Mouse (Mus musculus): ENCODE results near the gene Vwf.

The Vwf gene

DNA sequence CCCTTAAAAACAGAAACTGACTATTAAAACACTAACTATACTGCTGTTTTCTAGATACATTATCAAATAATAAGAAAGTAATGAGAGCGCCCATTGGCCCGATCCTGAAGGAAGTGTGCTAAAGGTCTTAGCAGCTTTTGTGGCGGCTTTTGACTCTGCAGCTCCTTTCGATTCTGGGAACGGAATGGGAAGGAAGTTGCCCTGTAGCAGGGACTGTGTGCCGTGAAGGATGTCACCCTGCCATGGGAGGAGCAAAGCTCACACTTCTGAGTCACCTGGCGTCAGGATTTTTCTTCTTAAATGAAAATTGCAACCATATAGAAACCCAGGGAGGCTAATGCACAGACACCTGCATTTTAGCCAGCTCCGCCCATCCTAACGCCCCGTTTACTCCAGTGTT is 1.8 kb downstream of the Vwf start:
- no peak for DNase-seq (ENCODE audit: low read depth)

DNA sequence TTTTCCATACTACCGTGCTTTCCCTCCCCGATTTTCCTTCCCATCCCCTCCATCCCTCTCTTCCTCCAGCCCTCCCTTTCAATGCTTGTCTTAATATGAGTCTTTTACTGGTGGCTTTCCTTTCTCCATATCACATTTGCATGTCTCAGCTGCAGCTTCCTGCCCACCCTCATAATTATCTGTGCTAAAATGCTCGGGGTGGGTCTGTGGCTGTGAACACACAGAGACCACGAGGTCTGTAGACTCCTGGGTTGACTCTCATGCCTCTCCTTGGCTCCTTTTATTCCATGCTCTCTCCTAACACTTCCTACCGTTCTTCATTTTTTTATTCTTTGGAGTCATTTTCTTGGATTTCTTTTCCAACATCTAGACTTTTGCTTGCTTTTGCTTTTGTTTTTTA is 3.6 kb downstream of the Vwf start:
- no peak for DNase-seq (ENCODE audit: low read depth)

DNA sequence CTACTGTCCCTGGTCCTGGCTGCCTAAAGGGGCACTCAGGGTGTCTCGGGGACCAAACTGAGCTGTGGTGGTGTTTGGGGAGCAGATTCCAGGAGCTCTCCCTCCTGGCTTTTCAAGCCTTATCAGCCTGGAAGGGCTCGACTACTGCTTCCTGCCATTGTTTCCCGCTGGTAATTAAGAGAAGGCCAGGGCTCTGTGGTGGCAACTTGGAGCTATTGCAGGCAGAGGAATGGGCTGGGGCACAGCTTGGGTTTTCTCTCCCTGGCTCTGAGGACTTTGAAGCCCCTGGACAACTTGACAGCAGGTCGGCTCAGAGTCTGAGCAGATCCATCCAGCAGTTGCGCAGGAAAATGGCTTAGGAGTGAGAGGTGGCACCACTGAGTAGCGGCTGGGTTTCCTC is 6.2 kb downstream of the Vwf start:
- DNase-seq (ENCODE audit: low read depth): no peak

DNA sequence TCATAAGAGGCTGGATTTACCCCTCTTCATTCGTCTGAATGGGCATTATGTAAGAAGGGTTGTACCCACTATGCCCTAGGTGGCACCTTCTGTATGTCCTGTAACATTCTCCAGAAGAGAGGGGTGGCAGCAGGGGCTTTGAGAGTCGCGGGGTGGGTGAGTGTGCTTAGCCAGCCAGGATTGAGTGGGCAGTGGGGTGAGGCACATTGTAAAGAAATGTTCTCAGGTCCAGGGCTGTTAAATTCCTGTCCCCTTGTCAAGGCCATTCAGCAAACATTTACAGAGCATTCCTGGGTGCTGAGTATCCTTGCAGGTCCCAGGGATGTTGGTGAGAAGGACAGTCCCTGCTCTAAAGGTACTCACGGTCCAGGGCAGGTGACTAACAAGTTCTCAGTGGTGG is 7.0 kb downstream of the Vwf start:
- DNase-seq (ENCODE audit: low read depth): no peak

DNA sequence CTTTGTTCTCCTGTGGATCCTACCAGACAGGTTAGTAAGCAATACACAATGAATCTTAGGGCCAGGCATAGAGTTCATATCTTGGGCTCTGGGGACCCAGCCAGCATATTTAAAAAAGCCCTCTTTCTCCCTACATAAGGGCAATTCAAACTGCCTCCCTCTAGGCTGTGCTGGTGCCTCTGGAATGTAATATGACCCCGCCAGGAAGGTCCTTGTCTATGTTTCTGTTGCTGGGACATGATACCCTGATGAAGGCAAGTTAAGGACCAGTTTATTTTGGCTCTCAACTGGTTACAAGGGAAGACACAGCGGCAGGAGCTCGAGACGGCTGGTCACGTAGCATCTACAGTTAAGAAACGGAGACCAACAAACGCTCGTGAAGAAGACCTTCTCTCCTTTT is 12.3 kb downstream of the Vwf start:
- no peak for DNase-seq (ENCODE audit: low read depth)

DNA sequence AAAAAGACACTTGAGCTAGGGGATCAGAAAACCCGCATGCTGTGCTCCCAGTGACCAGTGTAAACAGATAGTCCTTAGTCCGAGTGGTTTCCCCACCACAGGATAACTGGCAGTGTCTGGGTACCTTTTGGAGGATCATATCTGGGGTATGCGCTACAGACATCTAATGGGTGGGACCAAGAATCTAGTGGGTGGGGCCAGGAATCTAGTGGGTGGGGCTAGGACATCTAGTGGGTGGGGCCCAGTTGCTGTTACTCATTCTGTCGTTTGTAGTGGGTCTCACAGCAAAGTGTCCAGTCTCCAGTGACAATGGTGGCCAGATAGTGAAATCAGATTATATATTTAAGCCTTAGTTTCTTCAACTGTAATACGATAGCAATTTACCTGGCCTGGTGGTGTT is 14.5 kb downstream of the Vwf start:
- DNase-seq (ENCODE audit: low read depth): no peak

DNA sequence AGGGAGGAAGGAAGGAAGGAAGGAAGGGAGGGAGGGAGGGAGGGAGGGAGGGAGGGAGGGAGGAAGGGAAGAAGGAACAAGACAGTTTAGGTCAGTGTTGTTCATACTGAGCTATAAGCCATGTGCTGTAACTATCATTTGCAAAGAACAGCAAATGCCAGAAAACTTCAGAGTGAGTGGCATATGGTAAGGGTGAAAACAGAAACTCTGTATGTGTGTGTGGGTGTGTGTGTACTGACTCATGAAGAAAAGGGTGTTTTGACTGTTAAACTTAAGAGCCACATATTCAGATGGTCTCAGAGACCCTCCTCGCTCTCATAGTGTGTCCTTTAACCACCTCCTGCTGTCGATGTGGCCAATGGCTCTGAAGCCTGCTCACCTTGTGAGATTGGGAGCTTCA is 14.9 kb downstream of the Vwf start:
- no peak for DNase-seq (ENCODE audit: low read depth)

DNA sequence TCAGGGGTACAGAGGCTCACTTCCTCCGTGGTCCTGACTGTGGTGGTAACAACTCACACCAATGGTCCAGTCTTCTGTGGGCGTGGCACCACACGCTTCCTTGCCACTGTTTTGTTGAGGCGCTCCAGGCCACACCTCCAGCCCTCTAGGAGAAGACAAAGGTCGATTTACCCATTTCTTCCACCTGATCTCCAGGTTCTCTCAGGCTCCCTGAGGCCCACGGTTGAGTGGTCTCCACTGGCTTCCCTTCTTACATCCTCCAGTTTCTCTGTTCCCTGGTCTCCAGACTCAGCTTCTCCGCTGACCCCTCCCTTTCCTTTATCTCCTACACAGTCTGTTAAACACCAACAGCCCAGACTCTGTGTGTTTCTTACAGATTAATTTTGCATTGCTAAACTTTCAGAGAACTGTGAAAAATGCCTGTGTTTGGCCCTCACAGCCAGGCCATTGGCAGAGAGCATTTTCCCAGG is 18.3 kb downstream of the Vwf start:
- no peak for DNase-seq (ENCODE audit: low read depth)

DNA sequence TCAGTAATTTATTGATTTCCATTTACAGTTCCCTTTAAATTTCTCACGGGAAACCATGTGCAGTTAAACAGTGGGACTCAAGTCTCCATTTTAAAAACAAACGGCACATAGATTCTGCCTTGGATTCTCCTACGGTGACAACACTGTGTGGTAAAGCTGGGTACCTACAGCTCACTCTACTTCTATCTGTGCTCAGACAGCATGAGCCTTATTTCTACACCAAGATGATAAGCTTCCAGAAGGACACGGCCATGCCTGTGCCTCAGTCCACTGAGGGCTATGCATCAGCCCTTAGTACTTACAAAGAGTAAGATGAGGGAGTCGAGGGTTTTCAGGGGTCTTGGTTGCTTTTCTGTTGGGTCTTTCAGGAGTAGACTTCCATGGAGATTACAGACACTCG is 18.8 kb downstream of the Vwf start:
- DNase-seq (ENCODE audit: low read depth): no peak

DNA sequence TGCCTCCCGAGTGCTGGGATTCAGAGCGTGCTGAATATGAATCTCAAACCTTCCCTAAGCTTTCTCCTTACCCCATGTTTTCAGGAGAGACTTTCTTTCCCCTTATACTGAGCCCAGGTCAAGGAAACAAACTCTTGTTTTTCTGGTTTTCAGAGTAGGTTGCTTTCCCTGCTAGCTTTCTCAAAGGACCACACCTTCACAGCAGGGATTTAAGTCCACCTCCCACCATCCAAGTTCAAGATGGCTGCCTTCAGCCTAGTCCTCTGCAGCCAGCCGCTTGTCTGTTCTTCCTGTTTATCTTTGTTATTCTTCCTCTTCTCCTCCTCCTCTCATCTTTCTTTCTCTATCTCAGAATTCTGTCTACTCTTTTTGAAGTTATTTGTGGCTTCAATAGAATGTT is 20.1 kb downstream of the Vwf start:
- DNase-seq (ENCODE audit: low read depth): no peak

DNA sequence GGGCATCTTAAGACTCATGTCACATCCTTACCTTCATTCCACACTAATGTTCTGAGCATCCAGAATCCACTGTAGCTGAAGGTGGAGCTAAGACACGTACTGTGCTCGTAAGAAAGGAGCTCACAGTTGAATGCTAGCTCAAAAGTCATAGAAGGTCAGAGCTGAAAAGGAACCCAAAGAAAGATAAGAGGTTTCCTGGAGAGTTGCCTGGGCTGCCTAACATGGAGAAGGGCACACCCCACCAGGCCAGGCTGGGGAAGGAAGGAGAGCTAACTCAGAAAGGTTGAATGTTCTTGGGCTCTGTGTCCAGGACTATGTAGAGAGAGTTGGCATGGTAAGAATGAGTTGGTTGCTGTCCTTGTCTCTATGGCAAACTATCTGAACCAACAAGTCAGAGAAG is 21.8 kb downstream of the Vwf start:
- no peak for DNase-seq (ENCODE audit: low read depth)

DNA sequence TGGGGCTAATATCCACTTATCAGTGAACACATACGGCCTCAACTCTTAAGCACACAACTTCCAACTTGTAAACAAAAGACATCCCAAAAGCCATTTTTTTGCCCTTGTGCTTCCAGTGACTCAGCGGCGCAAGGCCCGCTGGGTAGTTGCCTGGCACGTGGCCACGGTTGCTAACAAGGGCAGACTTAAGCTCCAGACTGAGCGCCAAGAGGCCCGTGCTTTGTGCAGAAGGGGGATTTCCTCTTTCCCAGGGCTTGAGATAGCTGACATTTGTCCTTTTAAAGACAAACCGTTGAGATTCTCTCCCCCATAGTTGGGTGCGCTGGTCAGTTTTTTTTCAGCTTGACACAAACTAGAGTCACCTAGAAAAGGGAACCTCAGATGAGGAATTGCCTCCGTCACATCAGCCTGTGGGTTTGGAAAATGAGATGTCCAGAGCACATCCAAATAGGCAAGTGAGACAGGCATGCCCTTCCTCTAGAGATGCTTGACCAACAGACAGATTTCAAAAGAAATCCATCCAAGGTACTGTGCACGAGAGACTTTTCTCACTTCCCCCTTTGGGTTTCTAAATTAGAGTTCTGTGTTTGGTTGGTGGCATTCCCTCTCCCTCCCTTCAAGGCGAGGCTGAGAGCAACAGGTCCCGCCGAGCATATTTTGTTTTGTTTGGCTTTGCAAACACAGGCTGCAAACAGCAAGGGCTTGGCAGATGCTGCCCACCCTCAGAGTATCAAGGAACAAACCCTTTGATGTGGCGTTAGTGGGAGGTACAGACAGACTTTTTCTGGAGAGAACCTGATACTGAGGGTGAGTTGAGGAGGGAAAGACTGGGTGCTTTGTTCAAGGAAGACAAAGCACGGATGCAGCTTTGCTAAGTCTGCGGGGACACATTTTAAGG is 26.0 kb downstream of the Vwf start:
- no peak for DNase-seq (ENCODE audit: low read depth)

DNA sequence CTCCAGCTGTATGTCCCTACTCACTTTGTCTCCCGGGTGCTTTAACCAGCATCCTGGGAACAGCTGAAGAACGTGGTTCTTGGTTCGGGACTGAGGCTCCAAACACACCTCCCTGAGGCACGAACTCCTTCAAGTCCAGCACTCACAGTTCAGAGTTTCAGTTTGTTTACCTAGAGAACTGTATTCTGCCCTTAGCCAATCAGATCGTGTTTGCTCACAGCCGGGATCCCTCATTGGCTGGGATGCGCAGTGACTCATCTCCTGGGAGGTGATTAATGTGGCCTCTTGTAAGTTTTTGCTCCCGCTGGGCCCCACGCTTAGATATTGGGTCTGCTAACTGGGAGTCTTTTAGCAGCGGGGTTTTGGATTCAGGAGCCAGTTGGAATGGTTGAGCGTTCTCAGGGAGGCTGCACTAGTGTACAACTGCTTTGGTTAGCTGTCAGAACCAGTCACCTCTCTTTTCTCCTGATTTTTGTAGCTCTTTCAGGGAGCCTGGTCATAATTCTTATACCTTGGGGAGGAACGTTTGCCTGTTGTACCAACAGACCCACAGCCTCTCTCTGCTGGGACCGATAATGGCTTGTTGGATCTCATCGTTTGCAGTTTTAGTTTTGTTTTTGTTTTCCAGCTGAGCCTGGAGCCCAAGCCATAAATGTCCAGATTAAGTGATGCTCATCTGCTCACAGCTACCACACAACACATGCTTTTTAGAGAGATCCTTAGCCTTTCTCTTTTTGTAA is 26.8 kb downstream of the Vwf start:
- DNase-seq (ENCODE audit: low read depth): peak; percentile 85

DNA sequence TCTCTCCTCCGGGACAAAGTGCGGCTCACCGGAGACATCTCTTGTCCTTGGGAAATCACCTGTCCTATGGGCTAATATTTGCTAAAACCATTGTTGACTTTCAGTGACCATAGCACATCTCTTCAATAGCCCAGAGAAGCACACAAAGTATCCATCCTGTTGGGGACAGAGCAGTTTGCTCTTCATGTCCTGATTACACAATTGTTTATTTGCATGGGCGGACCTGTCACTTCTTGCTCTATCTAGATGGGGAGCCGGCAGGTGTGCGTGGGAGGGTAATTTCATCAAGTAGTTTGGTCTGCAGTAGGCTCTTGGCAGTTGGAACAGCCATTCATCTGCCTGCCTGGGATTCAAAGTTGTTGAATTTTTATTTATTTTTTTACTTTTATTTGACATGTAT is 28.5 kb downstream of the Vwf start:
- no peak for DNase-seq (ENCODE audit: low read depth)

DNA sequence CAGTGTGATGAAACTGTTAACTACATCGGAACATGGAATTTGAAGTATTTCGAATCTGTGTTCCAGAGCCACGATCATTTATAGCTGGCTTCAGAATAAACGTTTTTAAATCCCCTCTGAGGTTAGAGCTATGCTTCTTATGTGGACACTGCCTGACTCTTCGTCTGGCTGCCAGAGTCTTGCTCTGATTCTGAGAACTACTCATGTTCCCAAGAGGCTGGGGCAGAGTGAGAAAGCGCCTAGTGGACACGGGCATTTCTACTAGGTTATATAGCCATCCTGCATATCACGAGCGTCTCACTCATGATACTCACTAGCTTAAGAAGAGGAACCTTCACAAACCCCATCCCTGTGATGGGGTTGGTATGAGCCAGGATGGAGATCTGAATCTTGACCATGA is 30.7 kb downstream of the Vwf start:
- DNase-seq (ENCODE audit: low read depth): no peak

DNA sequence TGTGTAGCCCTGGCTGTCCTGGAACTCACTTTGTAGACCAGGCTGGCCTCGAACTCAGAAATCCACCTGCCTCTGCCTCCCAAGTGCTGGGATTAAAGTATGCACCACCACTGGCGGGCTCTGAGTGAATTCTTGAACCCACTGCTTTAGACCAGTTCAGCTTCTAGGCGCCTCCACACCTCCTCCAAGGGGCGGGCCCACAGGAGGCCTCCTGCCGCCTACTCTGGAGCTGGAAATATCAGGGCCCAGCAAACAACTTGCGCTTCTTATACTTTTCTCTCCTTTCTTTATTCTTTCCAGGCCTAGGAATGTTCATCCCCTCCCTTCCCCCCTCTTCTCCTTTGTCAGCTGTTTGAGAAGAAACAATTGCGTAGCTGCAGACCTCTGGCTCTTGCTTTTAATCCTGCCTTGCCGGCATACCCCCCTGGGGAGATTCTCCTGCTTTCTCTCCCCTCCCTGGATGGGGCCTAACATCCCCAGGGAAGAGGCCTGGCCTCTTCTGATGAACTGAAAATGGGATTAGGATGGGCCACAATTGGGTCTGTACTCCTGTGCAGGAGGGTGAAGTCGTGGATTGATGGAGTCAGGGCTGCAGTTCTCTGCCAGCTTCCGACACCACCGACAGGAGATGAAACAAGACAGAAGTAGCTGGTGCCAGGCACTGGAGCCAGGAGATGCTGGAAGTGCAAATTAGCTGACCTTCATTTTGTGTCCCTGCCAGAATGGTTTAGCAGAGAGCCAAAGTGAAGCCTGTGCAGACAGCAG is 31.5 kb downstream of the Vwf start:
- no peak for DNase-seq (ENCODE audit: low read depth)

DNA sequence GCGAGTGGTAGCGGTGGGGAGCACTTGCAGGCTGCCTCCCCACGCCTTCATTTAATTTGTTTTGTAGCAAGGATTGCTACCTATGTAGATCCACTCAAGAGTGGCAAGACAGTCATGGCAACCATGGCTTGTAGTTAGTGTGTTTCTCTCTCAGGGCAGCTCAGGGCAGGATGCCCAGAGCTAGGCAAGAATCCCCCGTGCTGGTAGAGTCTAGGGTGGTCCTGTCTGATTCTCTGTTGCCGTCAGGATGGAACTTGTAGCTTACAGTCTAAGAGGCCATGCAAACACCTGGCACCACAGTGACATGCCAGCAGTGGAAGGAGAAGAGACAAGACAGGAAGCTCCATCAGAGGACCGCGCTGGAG is 32.1 kb downstream of the Vwf start:
- no peak for DNase-seq (ENCODE audit: low read depth)

DNA sequence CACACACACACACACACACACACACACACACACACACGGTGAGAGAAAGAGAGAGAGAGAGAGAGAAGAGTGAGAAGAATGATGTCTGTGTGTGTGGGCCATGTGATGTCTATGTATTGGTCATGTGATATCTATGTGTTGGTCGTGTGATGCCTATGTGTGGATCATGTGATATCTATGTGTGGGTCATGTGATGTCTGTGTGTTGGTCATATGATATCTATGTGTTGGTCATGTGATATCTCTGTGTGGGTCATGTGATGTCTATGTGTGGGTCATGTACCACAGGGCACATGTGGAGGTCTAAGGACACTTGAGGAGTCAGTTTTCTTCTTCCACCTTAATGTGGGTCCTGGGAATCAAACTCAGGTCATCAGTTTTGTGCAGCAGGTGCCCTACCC is 33.3 kb downstream of the Vwf start:
- DNase-seq (ENCODE audit: low read depth): no peak

DNA sequence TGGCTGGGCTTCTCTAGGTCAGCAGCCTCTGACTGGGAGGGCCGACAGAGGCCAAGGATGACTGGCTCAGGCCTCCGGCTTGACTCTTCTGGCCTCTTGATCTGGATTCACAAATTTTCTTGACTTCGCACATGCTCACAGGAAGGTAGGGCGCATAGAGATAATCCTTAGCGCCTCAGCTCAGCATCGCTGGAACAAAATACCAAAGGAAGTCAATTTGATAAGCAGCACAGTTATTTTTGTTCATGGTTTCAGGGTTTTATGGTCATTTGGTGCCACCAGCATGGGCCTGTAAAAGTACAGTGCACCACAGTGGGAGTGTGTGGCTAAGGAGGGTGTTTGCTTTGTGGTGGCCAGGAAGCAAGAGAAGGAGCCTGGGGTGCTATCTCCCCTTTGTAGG is 37.1 kb downstream of the Vwf start:
- no peak for DNase-seq (ENCODE audit: low read depth)

DNA sequence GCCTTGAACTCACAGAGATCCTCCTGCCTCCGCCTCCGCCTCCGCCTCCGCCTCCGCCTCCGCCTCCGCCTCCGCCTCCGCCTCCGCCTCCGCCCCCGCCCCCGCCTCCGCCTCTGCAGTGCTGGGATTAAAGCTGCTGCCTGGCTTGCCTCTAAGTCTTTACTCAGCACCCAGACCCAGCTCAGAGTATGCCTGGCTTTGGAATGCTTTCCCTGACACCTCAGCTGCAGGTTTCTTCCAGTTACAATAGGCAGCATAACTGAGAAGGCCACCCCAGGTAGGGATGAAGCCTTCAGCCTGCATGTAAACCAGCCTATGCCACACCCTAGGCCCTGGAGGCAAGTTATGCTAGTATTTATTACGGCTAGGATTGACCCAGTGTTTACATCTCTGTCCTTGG is 37.7 kb downstream of the Vwf start:
- DNase-seq (ENCODE audit: low read depth): no peak

DNA sequence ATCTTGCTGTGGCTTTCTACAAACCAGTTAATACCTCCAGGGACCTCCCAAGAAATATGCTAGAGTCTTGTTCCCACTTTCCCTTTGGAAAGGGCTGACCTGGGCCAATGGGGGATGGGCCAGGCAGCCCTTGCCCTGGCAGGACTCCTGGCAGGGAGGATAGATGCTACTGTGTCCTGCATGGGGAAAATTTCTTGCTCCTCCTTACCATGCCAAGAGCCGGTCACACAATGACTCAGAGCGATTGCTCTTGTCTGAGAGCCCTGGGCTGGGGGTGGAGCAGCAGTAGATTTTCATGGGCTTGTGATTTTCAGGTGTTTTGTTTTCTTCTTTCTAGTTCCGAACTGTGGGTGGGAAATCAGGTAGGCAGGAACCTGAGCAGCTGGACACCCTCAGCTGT is 39.0 kb downstream of the Vwf start:
- no peak for DNase-seq (ENCODE audit: low read depth)

DNA sequence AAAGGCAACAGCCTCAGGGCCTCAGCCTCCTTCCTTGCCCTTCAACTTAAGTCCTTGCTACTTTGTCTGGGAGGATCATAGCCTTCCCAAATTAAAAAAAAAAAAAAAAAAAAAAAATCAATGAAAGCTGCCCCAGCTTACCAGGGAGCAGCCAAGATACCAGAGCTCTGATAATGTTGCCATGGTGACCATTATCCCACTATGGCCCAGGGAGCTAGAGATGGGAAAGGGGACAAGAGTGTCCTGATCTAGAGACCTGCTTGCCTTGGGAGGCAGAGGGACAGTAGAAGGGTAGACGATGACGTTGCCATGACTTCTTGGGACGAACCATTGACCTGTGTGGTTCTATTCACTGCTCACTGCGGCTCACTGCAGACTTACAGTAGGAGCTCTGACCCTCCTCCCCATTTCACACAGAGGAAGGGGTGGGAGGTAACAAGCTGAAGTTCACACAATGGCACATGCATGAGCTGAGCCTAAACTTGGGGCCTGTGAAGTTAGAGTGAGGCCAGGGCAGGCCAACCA is 39.5 kb downstream of the Vwf start:
- no peak for DNase-seq (ENCODE audit: low read depth)

DNA sequence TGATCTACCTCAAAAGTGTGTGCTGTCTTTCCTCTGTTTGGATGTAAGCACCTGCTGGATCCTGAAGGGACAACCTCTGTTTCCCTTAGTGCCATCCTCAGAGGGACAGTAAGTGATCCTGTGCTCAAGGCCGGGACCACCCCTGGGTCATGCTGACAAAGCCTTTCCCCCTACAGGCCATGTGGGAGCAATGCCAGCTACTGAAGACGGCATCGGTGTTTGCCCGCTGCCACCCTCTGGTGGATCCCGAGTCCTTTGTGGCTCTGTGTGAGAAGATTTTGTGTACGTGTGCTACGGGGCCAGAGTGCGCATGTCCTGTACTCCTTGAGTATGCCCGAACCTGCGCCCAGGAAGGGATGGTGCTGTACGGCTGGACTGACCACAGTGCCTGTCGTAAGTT is 41.7 kb downstream of the Vwf start:
- DNase-seq (ENCODE audit: low read depth): no peak
